Mouse (Mus musculus) midbrain, embryonic 11.5 days (tissue): ENCODE results near the gene Mff. TPM values are rescaled to one million over a fixed set of nuclear protein-coding genes. Genes with fewer than 3 reads are reported as not detected.

Experiments
- ATAC-seq: fragments of 200-750 bp; cut with Nextera tagmentation; 2 replicates; pipeline ENCODE4 v1.8.0; 2017; ENCODE audit warnings: moderate TSS enrichment, moderate library complexity; ENCODE audit not compliant: low FRiP score
- DNase-seq: peaks from one replicate; pipeline ENCODE4 v3.0.0; 2015; ENCODE audit warnings: low spot score; ENCODE audit errors: missing footprints
- H3K27ac ChIP-seq: fragments of 300-500 bp; sonication (generic); 2 replicates; pipeline ENCODE4 v1.5.1; 2014; ENCODE audit warnings: low read depth, low read length
- H3K27me3 ChIP-seq: fragments of 300-500 bp; sonication (generic); 2 replicates; pipeline ENCODE4 v1.6.1; 2014; ENCODE audit warnings: mild to moderate bottlenecking, low read length, moderate library complexity, mixed read lengths; ENCODE audit not compliant: control insufficient read depth, insufficient read depth
- H3K36me3 ChIP-seq: fragments of 300-500 bp; sonication (generic); 2 replicates; pipeline ENCODE4 v1.6.1; 2014; ENCODE audit warnings: mild to moderate bottlenecking, low read length, moderate library complexity, mixed read lengths; ENCODE audit not compliant: control insufficient read depth, insufficient read depth
- H3K4me1 ChIP-seq: fragments of 300-500 bp; sonication (generic); 2 replicates; pipeline ENCODE4 v1.6.1; 2014; ENCODE audit warnings: low read length; ENCODE audit not compliant: control insufficient read depth, insufficient read depth
- H3K4me2 ChIP-seq: fragments of 300-500 bp; sonication (generic); 2 replicates; pipeline ENCODE4 v1.6.1; 2014; ENCODE audit warnings: mild to moderate bottlenecking, moderate library complexity
- H3K4me3 ChIP-seq: fragments of 300-500 bp; sonication (generic); 2 replicates; pipeline ENCODE4 v1.5.1; 2014; ENCODE audit warnings: low read depth, low read length
- H3K9ac ChIP-seq: fragments of 300-500 bp; sonication (generic); 2 replicates; pipeline ENCODE4 v1.6.1; 2014; ENCODE audit warnings: low read length
- H3K9me3 ChIP-seq: fragments of 300-500 bp; sonication (generic); 2 replicates; pipeline ENCODE4 v1.6.1; 2016; ENCODE audit warnings: low read length; ENCODE audit not compliant: control insufficient read depth
- WGBS: fragments of 180-500 bp; shearing (Covaris S2); extraction: QIAGEN DNeasy Blood & Tissue Kit; methylation state at CpG from one replicate; pipeline ENCODE4 v1.1.7; 2014; 5-methylcytosine and 5-hydroxymethylcytosine counted together
- polyA plus RNA-seq: library from polyadenylated mRNA; unstranded; fragments of >200 nt; fragmentation: Nextera tagmentation; extraction: Ambion mirVana; gene quantifications from 2 replicates; pipeline ENCODE4 v1.2.1, GENCODE M21; 2014

Mff gene
- polyA plus RNA-seq, 1 experiment from 2014 or later, result 288 TPM

GRCm38 (mm10) chr1:82795702-82796443 lies 71.2 kb downstream of the Mff start:
- no peaks in the 10 kb centered on the region for H3K9me3 ChIP-seq
- 82% methylated on average over 18 of the region's 18 CpGs for whole genome bisulfite sequencing
- no peak for DNase-seq
- H3K4me2 ChIP-seq, result no peak overlapping the region
- no peaks in the 10 kb centered on the region for H3K36me3 ChIP-seq
- no peaks in the 10 kb centered on the region for H3K4me1 ChIP-seq
- no peak overlapping the region for H3K27ac ChIP-seq
- no peak overlapping the region for H3K4me3 ChIP-seq
- no peak for ATAC-seq
- H3K9ac ChIP-seq, result no peak overlapping the region
- no peaks in the 10 kb centered on the region for H3K27me3 ChIP-seq

- Histone ChIP-seq H3K4me1 (no peaks in the 10 kb centered on the region), H3K36me3 (no peaks in the 10 kb centered on the region), H3K27ac (no peak overlapping the region), H3K9me3 (no peaks in the 10 kb centered on the region), H3K9ac (no peak overlapping the region), H3K27me3 (no peaks in the 10 kb centered on the region), H3K4me2 (no peak overlapping the region), H3K4me3 (no peak overlapping the region)
- no peak for ATAC-seq
- 87% methylated on average over 4 of the region's 4 CpGs for WGBS
- DNase-seq, result no peak
Measured at GRCm38 (mm10) chr1:82797088-82797487, 72.4 kb downstream of the Mff start.

- H3K4me2 ChIP-seq, result no peak overlapping the region
- no peak overlapping the region for H3K9ac ChIP-seq
- no peak overlapping the region for H3K27ac ChIP-seq
- no peaks in the 10 kb centered on the region for H3K4me1 ChIP-seq
- DNase-seq (no peak), ATAC-seq (no peak)
- H3K4me3 ChIP-seq, result no peak overlapping the region
- H3K9me3 ChIP-seq, result no peaks in the 10 kb centered on the region
- 89% methylated on average over 5 of the region's 5 CpGs for WGBS
- no peaks in the 10 kb centered on the region for H3K27me3 ChIP-seq
- no peaks in the 10 kb centered on the region for H3K36me3 ChIP-seq
Measured at GRCm38 (mm10) chr1:82798304-82798703, 73.6 kb downstream of the Mff start.

- ATAC-seq (no peak), DNase-seq (no peak)
- H3K4me2 ChIP-seq, result no peak overlapping the region
- H3K9ac ChIP-seq, result no peak overlapping the region
- H3K36me3 ChIP-seq, result no peaks in the 10 kb centered on the region
- H3K27me3 ChIP-seq, result no peaks in the 10 kb centered on the region
- WGBS, result 88% methylated on average over 4 of the region's 4 CpGs
- no peaks in the 10 kb centered on the region for H3K4me1 ChIP-seq
- H3K4me3 ChIP-seq, result no peak overlapping the region
- no peak overlapping the region for H3K27ac ChIP-seq
- no peaks in the 10 kb centered on the region for H3K9me3 ChIP-seq
Measured at GRCm38 (mm10) chr1:82798922-82799321, 74.2 kb downstream of the Mff start.

- no peaks in the 10 kb centered on the region for H3K4me1 ChIP-seq
- no peak for DNase-seq
- ATAC-seq, result no peak
- H3K27ac ChIP-seq, result no peak overlapping the region
- no peaks in the 10 kb centered on the region for H3K27me3 ChIP-seq
- H3K4me3 ChIP-seq, result no peak overlapping the region
- no peaks in the 10 kb centered on the region for H3K36me3 ChIP-seq
- H3K4me2 ChIP-seq, result no peak overlapping the region
- no peaks in the 10 kb centered on the region for H3K9me3 ChIP-seq
- WGBS, result 83% methylated on average over 12 of the region's 12 CpGs
- H3K9ac ChIP-seq, result no peak overlapping the region
Measured at GRCm38 (mm10) chr1:82801105-82801783, 76.6 kb downstream of the Mff start.

Other genes with a start within 250 kb of the Mff start
- gene Col4a4, start 138.0 kb upstream of the Mff start, polyA plus RNA-seq, result 0.04 and 0.07 TPM in 2 replicates
- gene Col4a3, start 138.0 kb upstream of the Mff start, polyA plus RNA-seq, result 0.10 and 0.11 TPM in 2 replicates
- 0.08 TPM in 1 of 2 replicates, not detected in the other for gene Tm4sf20, start 43.6 kb downstream of the Mff start, polyA plus RNA-seq
- gene Gm47791, start 46.4 kb downstream of the Mff start, polyA plus RNA-seq, result not detected in 2 replicates
- 48.7 and 49.3 TPM in 2 replicates for gene Agfg1, start 114.6 kb downstream of the Mff start, polyA plus RNA-seq
- 0.23 TPM in 1 of 2 replicates, not detected in the other for gene A030005L19Rik, start 188.4 kb downstream of the Mff start, polyA plus RNA-seq
- gene A030014E15Rik, start 200.0 kb downstream of the Mff start, polyA plus RNA-seq, result not detected in 2 replicates
- not detected in 2 replicates for gene Gm6217, start 206.5 kb downstream of the Mff start, polyA plus RNA-seq
- gene A030003K21Rik, start 218.5 kb downstream of the Mff start, polyA plus RNA-seq, result not detected in 2 replicates
- gene Gm7544, start 231.1 kb downstream of the Mff start, polyA plus RNA-seq, result not detected in 2 replicates
- not detected in 2 replicates for gene Gm47955, start 235.4 kb downstream of the Mff start, polyA plus RNA-seq